ENCODE assay signal across 15 mouse cellular contexts in genomic region chr10:42300805-42301204, GRCm38 (mm10).
"Had no signal": no experiment of that assay in that cellular context is flagged by ENCODE, and none has a peak within 500 bp of the region (broad histone marks: within the 10 kb centered on the region; RNA-seq: fewer than 3 reads in every experiment).

No protein-coding gene starts in this region.

- H3K4me1 ChIP-seq: neural tube, embryonic 15.5 days; stomach, embryonic 15.5 days had no signal

- H3K27me3 ChIP-seq: neural tube, embryonic 15.5 days; stomach, embryonic 15.5 days had no signal

- DNase-seq: retina, postnatal 1 day; right cerebral cortex, adult 18-20 months; right cerebral cortex, postnatal 14 days; right cerebral cortex, postnatal 25 days; right cerebral cortex, postnatal 4 days; spleen, adult 18-20 months; thymus, adult 18-20 months; thymus, adult 2 months; thymus, postnatal 14 days; thymus, postnatal 25 days; thymus, postnatal 36 days; thymus, postnatal 4 days had no signal

- H3K4me3 ChIP-seq: neural tube, embryonic 15.5 days; stomach, embryonic 15.5 days had no signal

- H3K9me3 ChIP-seq: neural tube, embryonic 15.5 days; stomach, embryonic 15.5 days had no signal

- H3K27ac ChIP-seq: neural tube, embryonic 15.5 days; stomach, embryonic 15.5 days; stomach, postnatal 0 days had no signal

- H3K36me3 ChIP-seq: neural tube, embryonic 15.5 days; stomach, embryonic 15.5 days had no signal
